Comparison of ENCODE assay signal across 8 mouse cellular contexts in genomic region chr5:25100516-25101125, GRCm38 (mm10). TPM values are rescaled to one million over a fixed set of nuclear protein-coding genes. Genes with fewer than 3 reads are reported as not detected.
DNase-seq lines count a peak whose midpoint lies in the region; ATAC-seq and TF ChIP-seq lines count a peak whose summit lies in the region.

Gene Prkag2 (minus strand): TSS chr5:25100642.

- ATAC-seq in heart, postnatal 0 days (ENCODE audit: insufficient read depth, low read depth) = peak; percentile 54
- ATAC-seq in liver, postnatal 0 days = peak; percentile 72
- ATAC-seq in neural tube, embryonic 12.5 days (ENCODE audit: low FRiP score, low read depth) = peak; percentile 27; the same call in 1 of the 2 replicates

- peaks cover 8% of the 10 kb centered on the region for H3K27me3 ChIP-seq in C2C12 (ENCODE audit: control insufficient read depth, insufficient read depth, insufficient read length)
- no peaks in the 10 kb centered on the region for H3K27me3 ChIP-seq in heart, postnatal 0 days (ENCODE audit: control insufficient read depth, insufficient read depth, low read length)
- H3K27me3 ChIP-seq in liver, postnatal 0 days (ENCODE audit: insufficient read depth, low read length) = peaks cover 9% of the 10 kb centered on the region; the same call in 1 of the 2 replicates
- peaks cover 43% of the 10 kb centered on the region for H3K27me3 ChIP-seq in neural tube, embryonic 12.5 days (replicated peaks)

- no peaks in the 10 kb centered on the region for H3K4me1 ChIP-seq in embryonic fibroblast, embryonic 13.5 days (ENCODE audit: control insufficient read depth, insufficient read depth, low read length)
- peaks cover 23% of the 10 kb centered on the region for H3K4me1 ChIP-seq in heart, postnatal 0 days (ENCODE audit: control insufficient read depth, insufficient read depth)
- peaks cover 20% of the 10 kb centered on the region for H3K4me1 ChIP-seq in liver, postnatal 0 days (ENCODE audit: insufficient read depth)
- H3K4me1 ChIP-seq in neural tube, embryonic 12.5 days = peaks cover 22% of the 10 kb centered on the region

- peak within 1 kb of the TSS; percentile 19 for H3ac ChIP-seq in C2C12 (ENCODE audit: control insufficient read depth, insufficient read length, low read depth)

- H3K36me3 ChIP-seq in C2C12 (ENCODE audit: control insufficient read depth, insufficient read depth) = no peaks in the 10 kb centered on the region
- no peaks in the 10 kb centered on the region for H3K36me3 ChIP-seq in heart, postnatal 0 days (replicated peaks; ENCODE audit: control insufficient read depth, insufficient read depth, low read length)
- H3K36me3 ChIP-seq in liver, postnatal 0 days (replicated peaks; ENCODE audit: insufficient read depth, low read length) = no peaks in the 10 kb centered on the region
- H3K36me3 ChIP-seq in neural tube, embryonic 12.5 days = no peaks in the 10 kb centered on the region

- peak; percentile 89 for DNase-seq in adrenal gland, postnatal 14 days
- peak; percentile 47 for DNase-seq in heart, postnatal 0 days (ENCODE audit: low spot score)
- peak; percentile 77 to 90 for DNase-seq in kidney, postnatal 25 days
- peak; percentile 74 for DNase-seq in liver, postnatal 0 days
- DNase-seq in thymus, adult 18-20 months = peak; percentile 43 to 47

- peak within 1 kb of the TSS; percentile 14 for H3K4me3 ChIP-seq in C2C12 (ENCODE audit: insufficient read depth, poor library complexity, severe bottlenecking)
- H3K4me3 ChIP-seq in embryonic fibroblast, embryonic 13.5 days (ENCODE audit: insufficient read depth, low read length) = peak within 1 kb of the TSS; percentile 35
- peak within 1 kb of the TSS; percentile 63 for H3K4me3 ChIP-seq in heart, postnatal 0 days (ENCODE audit: low read depth, low read length)
- peak within 1 kb of the TSS; percentile 68 for H3K4me3 ChIP-seq in liver, postnatal 0 days (ENCODE audit: low read depth, low read length)
- H3K4me3 ChIP-seq in neural tube, embryonic 12.5 days = peak within 1 kb of the TSS; percentile 58

- no peaks in the 10 kb centered on the region for H3K9me3 ChIP-seq in heart, postnatal 0 days (replicated peaks; ENCODE audit: control insufficient read depth, low read length)
- no peaks in the 10 kb centered on the region for H3K9me3 ChIP-seq in liver, postnatal 0 days (ENCODE audit: low read length)
- H3K9me3 ChIP-seq in neural tube, embryonic 12.5 days = no peaks in the 10 kb centered on the region

- H3K79me2 ChIP-seq in C2C12 (ENCODE audit: control insufficient read depth, insufficient read depth) = no peaks in the 10 kb centered on the region

- H3K4me2 ChIP-seq in heart, postnatal 0 days (ENCODE audit: low read depth, low read length) = peak within 1 kb of the TSS; percentile 96
- peak within 1 kb of the TSS; percentile 85 for H3K4me2 ChIP-seq in liver, postnatal 0 days (ENCODE audit: low read depth, low read length)
- peak within 1 kb of the TSS; percentile 100 for H3K4me2 ChIP-seq in neural tube, embryonic 12.5 days (replicated peaks)

- peak within 1 kb of the TSS; percentile 74 for H3K9ac ChIP-seq in heart, postnatal 0 days (replicated peaks; ENCODE audit: low read depth, low read length)
- H3K9ac ChIP-seq in liver, postnatal 0 days (replicated peaks) = peak within 1 kb of the TSS; percentile 77
- peak within 1 kb of the TSS; percentile 53 for H3K9ac ChIP-seq in neural tube, embryonic 12.5 days

- no peak for TF ChIP-seq EP300 in heart, postnatal 0 days (IDR thresholded peaks at IDR 0.05; ENCODE audit: low read depth)
- no peak for TF ChIP-seq EP300 in liver, postnatal 0 days (IDR thresholded peaks at IDR 0.05; ENCODE audit: low read depth)

- TF ChIP-seq POLR2A in embryonic fibroblast, embryonic 13.5 days (IDR thresholded peaks at IDR 0.05; ENCODE audit: low read depth, low read length) = peak; percentile 25; the same call in 1 of the 2 replicates

- TF ChIP-seq CTCF in C2C12 (IDR thresholded peaks at IDR 0.05; ENCODE audit: control insufficient read depth, insufficient read depth, insufficient read length) = no peak
- no peak for TF ChIP-seq CTCF in embryonic fibroblast, embryonic 13.5 days (IDR thresholded peaks at IDR 0.05; ENCODE audit: borderline replicate concordance, insufficient read depth, low read length)
- TF ChIP-seq CTCF in heart, postnatal 0 days (IDR thresholded peaks at IDR 0.05; ENCODE audit: low read depth) = no peak
- no peak for TF ChIP-seq CTCF in liver, postnatal 0 days (IDR thresholded peaks at IDR 0.05; ENCODE audit: low read depth)

- no peak within 1 kb of the TSS for H3K27ac ChIP-seq in embryonic fibroblast, embryonic 13.5 days (ENCODE audit: insufficient read depth, low read length)
- H3K27ac ChIP-seq in heart, postnatal 0 days (ENCODE audit: low read depth) = peak within 1 kb of the TSS; percentile 64
- peak within 1 kb of the TSS; percentile 94 for H3K27ac ChIP-seq in liver, postnatal 0 days (ENCODE audit: low read depth)
- H3K27ac ChIP-seq in neural tube, embryonic 12.5 days = no peak within 1 kb of the TSS

- no peaks in the 10 kb centered on the region for H3K79me3 ChIP-seq in C2C12 (ENCODE audit: low read depth)

- under 1% methylated on average over 43 of the region's 50 CpGs for WGBS in heart, postnatal 0 days
- 1% methylated on average over 39 of the region's 50 CpGs for WGBS in liver, postnatal 0 days (ENCODE audit: insufficient replicate concordance)
- WGBS in neural tube, embryonic 12.5 days = under 1% methylated on average over 48 of the region's 50 CpGs

TF ChIP-seq in C2C12, 6 proteins besides CTCF, POLR2A, EP300 and RAD21:
- TF ChIP-seq MYOD1 (IDR thresholded peaks at IDR 0.05; ENCODE audit: control insufficient read depth, insufficient read length, low read depth) (no peak), MYOG (IDR thresholded peaks at IDR 0.05; ENCODE audit: control insufficient read depth, extremely low read depth, insufficient read length) (no peak), MAX (IDR thresholded peaks at IDR 0.05) (no peak), USF1 (IDR thresholded peaks at IDR 0.05; ENCODE audit: low read depth) (no peak), CEBPB (IDR thresholded peaks at IDR 0.05; ENCODE audit: low read depth) (no peak), FOSL1 (IDR thresholded peaks at IDR 0.05; ENCODE audit: insufficient read depth, low read length, poor library complexity, severe bottlenecking) (no peak)

RNA-seq across cellular contexts. Expression of gene Prkag2, which starts in this region (rescaled TPM):
- 6.2 TPM for polyA plus RNA-seq in C2C12 (2012; fragmentation: generic; extraction: Trizol)
- total RNA-seq in adrenal gland, postnatal 14 days (2021) = 64.7 and 74.9 TPM in 2 replicates
- polyA plus RNA-seq in embryonic fibroblast, embryonic 13.5 days (2011; ENCODE audit: insufficient read length, low read depth, missing spikeins) = 36.2 and 39.6 TPM in 2 replicates
- 62.9 and 72.2 TPM in 2 replicates for total RNA-seq in heart, postnatal 0 days (2014; rRNA removed; ENCODE audit: low replicate concordance)
- 121 and 122 TPM in 2 replicates for polyA plus RNA-seq in heart, postnatal 0 days (2015; fragmentation: Nextera tagmentation; extraction: Ambion mirVana)
- polyA plus RNA-seq in liver, postnatal 0 days (2015; fragmentation: Nextera tagmentation; extraction: Ambion mirVana) = 6.8 and 7.3 TPM in 2 replicates
- 62.9 and 65.2 TPM in 2 replicates for polyA plus RNA-seq in neural tube, embryonic 12.5 days (2016; fragmentation: Nextera tagmentation; extraction: Ambion mirVana)

Comparison
In these comparisons a context has a peak if more than half of its experiments do, and no peak if none do; other contexts are left out.
1. H3K4me3 ChIP-seq: peak in every context shown above with its lines; median percentile 68 in liver, postnatal 0 days; 63 in heart, postnatal 0 days; 58 in neural tube, embryonic 12.5 days; 35 in embryonic fibroblast, embryonic 13.5 days; 14 in C2C12.
2. H3K27ac ChIP-seq: peak in heart, postnatal 0 days (single experiment) and liver, postnatal 0 days (single experiment); none in embryonic fibroblast, embryonic 13.5 days (single experiment) and neural tube, embryonic 12.5 days (single experiment).
3. Peak in every context shown above with its lines, with median percentiles within 50 percentile points of each other: DNase-seq, ATAC-seq, H3K4me2 ChIP-seq and H3K9ac ChIP-seq.